Mouse (Mus musculus): ENCODE data around the gene Abtb2.

DNA sequence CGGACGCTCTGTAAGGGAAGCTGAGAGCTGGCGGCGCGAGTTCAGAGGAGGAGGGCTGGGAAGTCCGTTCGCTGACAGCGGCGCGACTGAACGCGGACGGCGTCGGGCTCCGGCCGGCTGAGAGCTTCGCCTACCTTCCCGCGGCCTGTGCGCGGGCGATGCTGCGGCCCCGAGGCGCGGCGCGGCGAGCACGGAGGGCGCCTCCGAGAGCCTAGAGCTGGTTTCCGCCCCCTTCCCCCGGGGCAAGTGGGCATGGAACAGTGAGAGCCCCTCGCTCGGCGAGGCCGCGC is 258 bp downstream of the Abtb2 start:
- TF ChIP-seq POLR2A (IDR thresholded peaks at IDR 0.05; ENCODE audit: borderline replicate concordance, extremely low read depth, low read depth, low read length) (no peak), CTCF (IDR thresholded peaks at IDR 0.05; ENCODE audit: insufficient read depth, low read length) (no peak)
